Mouse (Mus musculus) bone marrow macrophage, adult 2 months (primary cell): ENCODE results near the gene Glyat.

ENCODE experiments used
- CTCF ChIP-seq: IDR thresholded peaks from 2 replicates; pipeline ENCODE4 v1.5.1; 2012; ENCODE audit warnings: low read depth, mild to moderate bottlenecking, low read length, moderate library complexity
- POLR2A ChIP-seq: IDR thresholded peaks from 2 replicates; pipeline ENCODE4 v1.6.1; 2012; ENCODE audit warnings: mild to moderate bottlenecking, low read depth, low read length, borderline replicate concordance

DNA sequence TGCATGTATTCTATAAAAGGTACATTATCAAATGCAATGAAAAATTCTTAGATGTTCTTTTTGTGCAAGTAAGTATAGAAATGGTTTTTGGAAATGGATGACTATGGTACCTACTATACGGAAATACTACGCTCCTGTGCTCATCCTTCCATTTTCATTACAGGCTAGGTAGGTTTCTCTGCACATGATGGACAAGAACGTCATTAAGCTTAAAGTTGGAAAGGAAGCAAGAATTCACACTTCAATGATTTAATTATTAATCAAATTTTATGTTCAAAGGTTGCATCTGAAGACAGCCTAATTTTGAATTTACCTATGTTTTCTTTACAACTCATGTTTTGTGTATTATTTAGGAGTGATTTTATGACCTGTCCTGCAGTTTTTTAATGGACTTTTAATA lies 1.2 kb downstream of the Glyat start:
- no peak for TF ChIP-seq POLR2A
- no peak for TF ChIP-seq CTCF
